Mouse (Mus musculus) stomach, postnatal 0 days (tissue): ENCODE data around the gene Dync1h1.

Source experiments
- CTCF ChIP-seq: IDR thresholded peaks from 2 replicates; pipeline ENCODE4 v1.5.1; 2016; ENCODE audit warnings: antibody characterized with exemption, low read depth, mild to moderate bottlenecking, moderate library complexity
- EP300 ChIP-seq: optimal IDR thresholded peaks from 2 replicates; pipeline ENCODE3; 2016; ENCODE audit warnings: antibody characterized with exemption

DNA sequence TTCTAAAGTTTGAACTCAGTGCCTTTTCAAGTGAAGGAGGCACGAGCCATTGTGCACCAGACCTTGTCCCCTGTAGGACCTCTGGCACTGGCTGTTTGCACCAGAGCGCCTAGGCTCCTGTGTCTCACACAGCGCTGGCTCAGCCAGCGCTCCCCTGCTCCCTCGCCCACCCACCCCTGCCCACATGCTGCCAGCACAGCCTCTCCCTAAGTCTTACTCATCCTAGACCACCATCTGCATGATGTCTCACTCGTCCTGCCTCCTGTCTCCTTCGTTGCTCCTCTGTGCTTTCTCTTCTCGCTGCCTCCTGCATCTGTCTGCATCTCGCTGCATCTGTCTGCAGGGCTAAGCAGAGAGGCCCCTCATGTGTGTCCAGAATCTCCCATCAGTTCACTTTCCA lies 22.9 kb upstream of the Dync1h1 start:
- no peak for TF ChIP-seq CTCF
- no peak for TF ChIP-seq EP300
